Mouse (Mus musculus) c-Kit-positive CD71-negative TER-119-negative erythroid progenitor cells, embryonic 14.5 days (primary cell): ENCODE results near the gene Igsf10.
"Not testable (repeated sequence)": the region's sequence is repeated elsewhere in the genome, so short reads cannot be mapped to it uniquely, and the experiment has no call there.

Source experiments
- DNase-seq: peaks from one replicate; pipeline ENCODE4 v3.0.0-alpha.2; 2013; ENCODE audit warnings: low read depth

Gene Igsf10

DNA sequence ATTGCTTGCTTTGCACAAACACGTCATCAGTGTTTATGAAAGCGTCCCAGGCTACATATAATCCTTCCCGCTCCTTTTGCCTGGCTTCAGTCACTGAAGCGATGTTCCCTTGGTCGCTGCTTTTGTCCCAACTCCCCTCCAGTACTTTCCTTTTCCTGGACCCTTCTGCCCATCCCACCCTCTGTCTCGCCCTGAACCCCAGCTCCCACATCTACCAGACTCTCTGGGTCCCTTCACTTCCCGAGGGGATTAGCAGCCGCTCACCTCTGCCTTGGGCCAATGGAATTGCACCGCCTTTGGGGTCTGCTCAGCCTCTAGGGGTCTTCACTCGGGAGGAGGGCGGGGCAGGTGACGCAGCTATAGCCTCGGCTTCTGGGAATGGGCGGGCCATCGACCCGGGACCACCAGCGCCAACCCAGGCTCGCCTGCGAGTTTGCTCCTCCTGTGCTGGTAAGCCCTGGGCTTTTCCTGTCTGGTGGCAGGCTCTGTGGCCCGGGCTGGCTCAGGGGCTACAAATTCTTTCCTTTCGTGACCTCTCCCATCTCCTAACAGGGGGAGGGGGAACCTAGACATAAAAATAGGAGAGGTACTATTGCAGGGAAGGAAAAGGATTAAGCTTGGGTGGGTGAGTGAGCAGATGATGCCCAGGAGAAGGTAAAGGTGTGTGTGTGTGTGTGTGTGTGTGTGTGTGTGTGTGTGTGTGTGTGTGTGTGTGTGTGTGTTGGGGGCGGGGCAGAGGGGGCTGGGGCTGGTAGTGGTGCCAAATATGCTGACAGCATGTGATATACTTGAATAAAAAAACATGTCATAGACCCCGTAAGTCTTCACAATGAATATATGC is at the start of gene Igsf10:
TSS of gene Igsf10 (minus strand) at position 330 of the 841 bp plus-strand sequence.
- no peak for DNase-seq

DNA sequence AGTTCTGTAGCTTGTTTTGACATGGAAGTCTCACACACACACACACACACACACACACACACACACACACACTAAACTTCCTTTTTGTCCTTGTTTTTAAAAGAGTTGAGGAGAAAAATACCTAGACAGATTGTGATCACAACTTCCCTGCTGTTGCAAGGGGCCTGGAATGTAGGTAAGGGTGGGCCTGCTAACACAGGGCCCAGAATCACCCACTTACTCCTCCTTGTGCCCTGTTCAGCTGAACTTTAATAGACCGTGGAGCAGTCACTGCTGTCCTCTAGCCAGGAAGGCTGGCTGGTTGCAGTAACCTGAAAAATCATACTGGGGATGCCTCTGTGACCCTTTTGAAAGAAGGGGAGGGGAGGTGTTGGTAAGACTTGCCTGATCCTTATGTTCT is 41.4 kb upstream of the Igsf10 start:
- DNase-seq, result no peak

DNA sequence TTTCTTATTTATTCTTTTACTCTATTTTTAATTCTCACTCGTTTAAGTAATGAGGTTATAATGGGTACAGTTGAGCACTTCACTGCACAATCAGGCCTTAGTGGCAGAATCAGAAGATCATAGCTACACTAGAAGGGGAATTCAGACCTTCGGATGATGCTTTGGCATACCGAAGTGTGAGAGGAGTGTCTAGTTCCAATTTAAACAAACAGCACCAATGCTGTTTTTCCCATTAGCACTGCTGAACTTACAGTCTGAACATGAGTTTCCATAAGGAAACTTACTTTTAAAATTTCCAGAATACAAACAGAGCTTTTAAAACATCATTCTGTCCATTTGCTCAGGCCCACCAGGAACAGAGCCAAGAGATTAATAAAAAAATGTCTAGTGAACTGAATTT is 40.8 kb upstream of the Igsf10 start:
- DNase-seq, result no peak

DNA sequence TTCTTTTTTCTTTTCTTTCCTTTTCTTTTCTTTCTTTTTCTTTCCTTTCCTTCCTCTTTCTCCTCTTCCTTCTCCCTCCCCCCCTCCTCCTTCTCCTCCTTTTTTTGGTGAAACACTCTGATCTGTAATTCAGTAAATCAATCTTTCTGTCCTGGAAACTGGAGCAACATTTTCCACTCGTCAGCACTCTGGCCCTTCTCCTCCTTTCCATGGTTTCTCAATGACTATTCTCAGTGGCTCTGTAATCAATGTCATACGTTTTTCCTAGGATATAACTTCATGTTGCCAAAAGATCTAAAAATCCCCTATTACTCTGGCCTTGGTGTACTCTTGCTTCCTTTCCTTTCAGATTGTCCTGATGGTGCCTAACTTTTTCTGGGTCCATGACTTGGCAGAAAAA is 40.1 kb upstream of the Igsf10 start:
- no peak for DNase-seq

DNA sequence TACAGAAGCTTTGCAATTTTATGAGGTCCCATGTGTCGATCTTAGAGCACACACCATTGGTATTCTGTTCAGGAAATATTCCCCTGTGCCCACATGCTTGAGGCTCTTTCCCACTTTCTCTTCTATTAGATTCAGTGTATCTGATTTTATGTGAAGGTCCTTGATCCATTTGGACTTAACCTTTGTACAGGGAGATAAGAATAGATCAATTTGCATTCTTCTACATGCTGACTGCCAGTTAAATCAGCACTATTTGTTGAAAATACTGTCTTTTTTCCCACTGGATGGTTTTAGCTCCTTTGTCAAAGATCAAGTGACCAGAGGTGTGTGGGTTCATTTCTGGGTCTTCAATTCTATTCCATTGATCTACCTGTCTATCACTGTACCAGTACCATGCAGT is 34.6 kb upstream of the Igsf10 start:
- DNase-seq, result not testable (repeated sequence)

DNA sequence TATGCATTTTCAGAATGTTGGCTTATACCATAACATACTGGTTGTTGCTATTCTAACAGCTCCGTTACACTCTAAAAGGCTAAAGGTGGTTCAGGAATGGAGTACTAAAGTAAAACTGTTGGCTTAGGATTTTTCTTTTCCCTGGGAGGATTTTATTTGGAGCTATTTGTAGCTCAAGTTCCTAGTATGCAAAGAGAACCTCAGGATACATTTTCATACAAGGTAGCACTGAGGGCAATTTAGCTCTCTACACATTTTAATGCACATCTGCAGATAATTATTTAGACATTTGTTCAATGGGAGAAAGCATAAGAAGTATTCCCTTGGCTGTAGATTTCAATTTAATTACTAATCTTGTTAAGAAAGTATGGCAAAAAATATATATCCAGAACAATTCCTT is 17.7 kb upstream of the Igsf10 start:
- no peak for DNase-seq

DNA sequence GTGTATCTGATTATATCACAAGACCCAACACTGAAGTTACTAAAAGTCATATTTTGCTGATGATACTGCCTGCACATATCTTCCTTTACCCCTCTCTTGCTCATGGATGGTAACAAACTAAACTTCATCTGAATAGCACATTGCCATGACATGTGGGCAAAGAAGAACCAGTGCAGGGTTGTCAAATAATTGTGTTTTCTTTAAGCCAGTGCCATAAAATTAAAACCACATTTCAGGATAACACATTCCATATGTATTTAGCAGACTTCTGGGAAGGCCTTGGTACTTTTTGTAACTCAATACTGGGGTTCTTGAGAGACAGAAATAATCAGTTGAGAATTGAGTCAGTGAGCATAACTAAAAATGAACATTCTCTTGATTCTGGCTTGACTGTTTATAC is 15.9 kb upstream of the Igsf10 start:
- DNase-seq, result no peak

DNA sequence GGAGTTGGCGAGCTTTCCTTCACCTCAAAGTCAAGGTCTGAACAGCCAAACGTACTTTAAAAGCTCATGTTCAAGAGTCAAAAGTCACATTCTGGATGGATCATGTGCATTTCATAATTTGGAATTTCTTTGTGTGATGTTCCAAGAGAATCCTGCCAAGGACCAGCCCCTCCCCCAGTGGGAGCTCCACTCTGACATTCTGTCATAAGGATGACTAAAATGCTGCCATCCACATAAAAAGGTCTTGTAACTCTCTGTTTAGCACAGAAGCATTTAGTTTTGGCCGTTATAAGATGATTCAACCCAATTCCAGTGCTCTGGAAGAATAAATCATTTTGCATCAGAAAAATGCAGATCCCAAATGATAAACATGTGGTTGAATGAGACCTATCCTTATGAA is 10.0 kb upstream of the Igsf10 start:
- no peak for DNase-seq

DNA sequence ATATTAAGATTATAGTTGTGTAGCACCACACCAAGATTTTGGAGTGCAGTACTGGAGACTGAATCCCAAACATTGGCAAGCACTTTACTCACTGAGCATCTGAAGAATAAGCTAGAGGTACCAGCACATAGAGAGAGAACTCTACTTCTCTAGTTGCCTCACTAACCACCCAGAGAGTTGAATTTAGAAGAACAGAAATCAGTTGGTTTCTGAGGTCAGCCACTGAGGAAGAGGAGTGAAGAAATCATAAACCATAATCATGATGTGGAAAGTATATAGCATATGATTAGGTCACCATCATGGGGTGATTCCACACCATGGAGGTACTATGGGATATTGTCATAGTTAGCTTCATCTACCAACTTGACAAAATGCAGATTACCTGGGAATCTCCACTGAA is 7.6 kb upstream of the Igsf10 start:
- DNase-seq, result no peak

DNA sequence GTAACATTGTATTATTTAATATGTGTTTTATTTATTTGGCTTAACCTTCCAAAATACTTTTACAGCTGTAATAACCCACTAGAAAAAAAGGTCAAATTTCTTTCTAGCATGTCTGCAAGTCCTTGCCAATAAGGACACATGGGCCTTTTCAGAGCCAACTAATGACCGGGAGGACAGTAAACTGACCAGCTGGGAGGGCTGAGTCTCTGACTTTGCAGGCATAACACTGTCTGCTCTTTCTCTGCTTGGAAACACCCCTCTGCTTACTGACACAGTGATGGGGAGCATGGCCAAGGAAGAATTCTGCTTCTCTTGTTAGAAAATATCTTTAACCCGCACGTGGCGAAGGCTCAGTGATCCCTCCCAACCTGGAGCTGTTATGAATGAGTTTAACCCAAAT is 1.2 kb downstream of the Igsf10 start:
- DNase-seq, result no peak

DNA sequence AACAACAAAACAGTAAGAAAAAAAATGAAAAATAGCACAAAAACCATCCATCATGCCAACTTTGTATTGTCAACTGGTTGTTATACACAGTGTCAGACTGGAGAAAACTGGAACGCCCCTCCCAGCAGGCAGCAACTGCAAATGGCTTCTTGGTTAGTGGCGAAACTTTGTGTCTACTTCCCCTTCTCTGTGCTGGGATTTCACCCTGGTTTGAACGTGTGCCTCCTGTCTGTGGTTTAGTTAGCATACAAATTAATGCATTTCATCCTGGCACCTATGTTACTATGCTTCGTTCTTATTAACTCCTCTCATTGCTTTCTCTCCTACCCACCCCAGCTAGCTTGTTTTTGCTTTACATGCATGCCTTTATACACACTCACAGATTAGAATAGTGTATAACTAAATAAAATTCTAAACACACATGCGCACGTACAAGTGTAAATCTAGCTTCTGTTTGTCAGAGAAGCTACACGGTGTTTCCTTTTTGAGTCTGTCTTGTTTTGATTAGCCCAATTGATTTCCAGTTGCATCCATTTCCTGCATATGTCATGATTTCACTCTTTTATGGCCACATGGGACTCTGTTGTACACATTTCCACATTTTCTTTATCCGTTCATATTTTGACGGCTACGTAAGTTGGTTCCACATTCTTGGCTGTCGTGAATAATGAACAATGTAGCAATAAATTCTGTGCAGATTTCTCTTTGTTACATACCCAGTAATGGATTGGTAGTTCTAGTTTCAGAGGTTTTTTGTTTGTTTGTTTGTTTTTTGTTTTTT is 2.4 kb downstream of the Igsf10 start:
- no peak for DNase-seq

DNA sequence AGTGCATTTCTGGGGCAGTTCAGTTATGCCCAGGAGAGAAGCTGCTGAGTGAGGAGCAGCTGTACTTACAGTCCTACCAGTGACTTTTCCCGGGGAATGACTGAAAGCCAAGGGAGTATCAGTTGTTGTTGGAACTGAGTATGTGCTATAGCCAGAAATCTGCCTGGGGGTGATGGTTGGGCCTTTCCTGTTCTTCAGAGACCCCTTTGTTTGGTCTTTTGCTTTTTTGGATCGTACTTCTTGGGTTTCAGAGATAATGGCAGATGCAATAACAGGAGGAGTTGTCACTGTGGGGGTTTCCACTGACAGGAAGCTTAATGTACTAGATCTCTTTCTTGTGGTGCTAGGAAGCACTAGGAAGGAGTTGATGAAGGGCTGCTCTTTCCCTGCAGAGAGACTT is 15.7 kb downstream of the Igsf10 start:
- DNase-seq, result no peak

DNA sequence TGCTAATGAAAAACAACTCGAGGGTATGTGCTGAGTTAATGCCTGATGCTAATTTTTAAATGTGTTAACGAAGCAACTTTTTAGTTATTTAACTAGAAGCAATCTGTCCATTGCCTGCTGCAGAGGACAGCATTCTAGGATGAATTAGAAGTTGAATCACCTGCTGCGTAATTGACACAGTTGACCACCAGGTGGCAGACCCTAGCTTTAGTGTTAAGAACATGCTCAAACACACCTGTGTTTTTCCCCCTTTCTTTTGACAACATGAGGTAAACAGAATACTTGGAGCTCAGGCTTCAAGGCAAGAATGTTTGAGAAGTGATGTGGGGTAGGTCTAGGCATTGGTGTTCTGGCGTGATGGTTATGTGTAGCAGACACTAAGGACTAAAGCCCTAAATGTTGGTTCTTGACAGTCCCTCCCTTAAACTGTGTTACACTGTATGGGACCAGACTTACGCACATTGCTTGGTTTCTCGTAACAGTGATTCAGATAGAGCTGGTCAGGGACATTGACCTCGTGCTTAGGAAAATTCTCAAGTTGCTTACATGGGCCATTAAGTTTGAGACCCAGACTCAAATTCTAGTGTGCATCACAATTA is 22.8 kb downstream of the Igsf10 start:
- DNase-seq, result peak; percentile 26

DNA sequence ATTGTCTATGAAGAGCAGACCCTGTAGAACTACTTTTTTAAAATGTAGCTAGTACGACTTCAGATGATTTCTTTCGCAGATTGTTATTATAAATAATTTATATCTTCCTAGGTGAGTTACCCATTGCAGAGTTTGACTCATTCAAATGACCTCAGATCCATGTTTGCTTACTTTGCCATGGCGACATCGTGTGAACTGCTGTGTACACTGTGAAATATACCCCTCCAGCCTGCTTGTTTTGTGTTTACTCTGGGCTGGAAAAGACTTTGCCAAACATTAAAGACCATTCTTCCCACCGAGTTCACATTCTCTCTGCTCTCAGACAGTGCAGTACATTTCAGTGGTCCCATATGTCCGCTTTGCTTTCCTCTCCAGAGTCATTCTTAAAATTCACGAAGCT is 28.1 kb downstream of the Igsf10 start:
- no peak for DNase-seq

DNA sequence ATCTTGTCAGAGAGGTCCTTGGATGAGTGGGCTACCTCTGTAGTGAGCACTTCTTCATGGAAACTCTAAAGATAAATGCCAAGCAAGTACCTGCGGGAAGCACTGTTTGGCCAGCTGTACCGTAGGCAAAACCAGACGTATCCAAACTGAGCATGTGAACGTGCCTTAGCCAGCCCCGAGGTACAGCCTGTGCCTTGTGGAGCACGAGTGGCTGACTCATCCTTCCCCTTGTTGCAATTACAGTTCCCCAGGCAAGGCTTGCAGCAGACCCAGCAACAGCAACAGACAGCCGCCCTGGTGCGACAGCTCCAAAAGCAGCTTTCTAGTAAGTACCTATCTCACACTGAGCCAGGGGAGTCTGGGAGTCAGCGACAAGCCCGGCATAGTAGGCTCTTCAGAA is 31.6 kb downstream of the Igsf10 start:
- DNase-seq, result peak; percentile 13

DNA sequence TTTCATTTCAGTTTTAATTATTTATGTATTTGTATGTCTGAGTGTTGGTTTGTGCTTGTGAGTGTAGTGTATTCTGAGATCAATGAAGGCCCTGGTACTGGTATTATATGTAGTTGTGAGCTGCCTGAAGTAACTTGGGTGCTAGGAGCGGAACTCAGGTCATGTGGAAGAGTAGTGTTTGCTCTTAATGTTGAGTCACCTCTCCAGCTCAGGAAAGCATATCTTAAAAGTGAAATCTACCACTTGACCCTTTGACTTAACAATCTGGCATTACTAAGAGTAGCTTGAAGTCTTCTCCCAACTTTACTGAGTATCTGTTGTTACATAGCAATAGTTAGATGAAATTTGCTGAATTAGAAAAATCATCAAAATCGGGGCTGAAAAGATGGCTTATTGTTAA is 38.7 kb downstream of the Igsf10 start:
- no peak for DNase-seq

DNA sequence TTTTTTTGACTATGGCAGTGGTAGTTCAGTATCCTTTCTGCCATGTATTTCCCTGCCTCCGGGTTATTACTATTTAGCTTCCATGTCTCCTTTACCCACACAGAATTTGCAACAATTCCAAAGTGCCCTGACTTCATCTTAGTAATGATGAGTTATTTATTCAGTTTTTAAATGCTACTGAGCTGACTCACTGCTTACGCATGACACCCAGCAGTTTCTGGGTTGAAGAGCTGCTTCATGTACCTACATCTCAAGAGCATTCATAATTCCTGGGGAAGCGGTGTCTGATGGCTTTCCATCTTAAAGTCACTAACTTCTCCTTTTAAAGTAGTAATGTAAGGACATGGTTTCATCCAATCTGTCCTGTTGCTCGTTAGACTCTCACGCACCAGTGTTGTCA is 39.2 kb downstream of the Igsf10 start:
- no peak for DNase-seq

DNA sequence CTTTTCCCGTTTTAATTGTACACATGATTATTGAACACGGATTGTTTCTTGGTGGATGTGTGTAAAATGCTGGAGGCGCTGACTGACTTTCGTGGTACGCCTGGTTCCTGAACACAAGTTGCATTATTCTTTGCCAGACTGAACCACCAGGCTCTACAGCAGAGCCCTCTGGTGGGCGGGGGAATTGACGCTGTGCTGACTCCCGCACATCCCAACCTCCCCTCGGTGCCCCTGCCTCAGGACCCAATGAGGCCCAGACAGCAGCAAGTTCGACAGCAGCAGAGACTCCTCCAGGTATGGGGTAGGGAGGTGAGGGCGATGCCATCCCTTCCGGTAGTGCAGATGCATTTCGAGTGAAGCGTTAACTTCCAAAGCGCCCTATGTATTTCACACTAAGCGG is 46.5 kb downstream of the Igsf10 start:
- DNase-seq, result no peak

DNA sequence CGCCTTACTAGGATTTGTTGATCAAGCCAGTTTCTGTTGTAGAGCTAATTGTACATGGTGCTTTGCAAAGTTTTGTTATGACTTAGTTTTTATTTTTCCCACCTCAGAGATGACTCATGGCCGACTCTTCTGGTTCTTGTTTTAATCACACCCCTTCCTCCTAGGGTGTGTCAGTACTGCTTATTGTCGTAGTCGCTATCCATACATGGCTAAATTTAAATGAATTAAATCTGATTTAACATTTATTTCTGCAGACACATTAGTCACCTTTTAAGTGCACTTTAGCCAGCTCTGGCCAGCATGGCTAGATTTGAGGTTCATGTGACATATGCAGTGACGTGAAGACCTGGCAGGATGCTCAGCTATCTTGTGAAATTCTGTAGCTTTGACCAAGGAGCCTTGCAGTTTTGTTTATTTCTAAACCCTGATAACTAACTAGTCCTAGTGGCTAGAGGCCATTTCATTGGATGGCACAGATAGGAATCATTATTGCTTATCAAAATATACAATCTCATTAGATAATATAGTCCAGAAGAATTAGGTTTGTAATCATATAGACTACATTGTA is 47.5 kb downstream of the Igsf10 start:
- DNase-seq, result no peak

DNA sequence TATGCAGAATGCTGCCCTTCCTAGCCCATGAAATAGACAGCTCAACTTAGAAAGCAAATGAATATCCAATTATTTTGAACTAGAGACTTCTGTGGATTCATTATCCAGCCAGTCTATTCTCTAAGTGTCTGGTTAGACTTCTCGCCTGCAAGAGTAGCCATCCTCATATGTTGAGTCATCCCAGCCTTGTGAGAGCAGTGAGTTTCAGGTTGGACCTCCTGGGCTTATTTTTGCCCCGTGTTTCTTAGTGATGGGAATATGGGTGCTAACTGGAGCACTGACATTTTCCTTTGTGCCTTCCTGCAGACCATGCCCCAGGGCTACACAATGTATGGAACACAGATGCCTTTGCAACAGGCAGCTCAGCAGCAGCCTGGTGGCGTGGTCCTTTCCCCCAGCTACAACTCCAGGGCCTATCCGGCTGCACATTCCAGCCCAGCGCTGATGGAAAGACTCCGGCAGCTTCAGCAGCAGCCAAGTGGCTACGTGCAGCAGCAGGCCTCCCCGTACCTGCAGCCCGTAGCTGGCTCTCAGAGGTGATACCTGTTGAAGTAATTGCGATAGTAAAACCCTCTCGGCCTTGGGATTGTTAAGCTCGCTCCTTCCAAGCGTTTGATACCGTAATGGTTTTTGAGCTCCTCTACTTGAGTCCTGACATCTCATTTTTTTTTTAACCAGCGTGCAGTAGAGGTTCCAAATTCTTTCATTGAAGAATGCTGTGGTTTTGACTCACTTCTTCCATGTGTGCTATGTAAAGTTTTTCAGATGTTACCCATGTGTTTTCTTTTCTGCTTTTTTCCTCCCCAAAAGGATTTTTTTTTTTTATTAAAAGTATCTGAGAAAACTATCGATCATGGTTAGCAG is 48.3 kb downstream of the Igsf10 start:
- no peak for DNase-seq

DNA sequence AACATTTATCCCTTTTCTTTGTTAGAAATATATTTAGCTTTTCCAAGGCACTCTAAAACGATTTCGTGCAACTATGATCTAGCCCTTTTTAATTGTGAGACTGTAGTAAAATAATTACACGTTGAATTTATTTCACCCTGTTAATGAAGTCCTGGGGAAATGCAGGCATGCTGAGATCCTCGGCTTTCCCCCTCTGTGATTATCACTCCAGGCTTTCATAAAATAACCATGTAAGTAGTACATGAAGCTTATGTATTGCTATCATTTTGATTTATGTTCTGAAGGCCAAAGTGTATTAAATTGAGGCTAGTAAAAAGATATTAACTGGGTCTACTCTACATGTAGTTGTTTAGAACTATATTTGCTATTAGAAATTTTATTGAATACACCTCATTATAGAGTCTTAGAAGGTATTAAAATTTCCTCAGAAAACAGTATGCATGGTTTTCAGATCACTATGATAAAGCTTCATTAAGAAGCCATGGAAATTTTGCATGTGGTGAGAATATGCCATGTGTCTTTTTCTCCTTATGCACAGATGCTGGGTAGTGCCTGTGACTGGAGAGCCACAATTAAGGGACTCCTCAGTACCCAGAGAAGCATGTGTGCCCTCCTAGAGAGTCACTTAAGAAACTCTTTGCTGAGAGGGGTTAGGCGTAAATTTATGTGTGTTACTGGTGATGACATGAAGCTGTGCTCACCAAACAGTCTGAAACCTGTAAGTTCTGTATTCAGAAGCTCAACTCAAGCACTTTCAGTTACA is 50.6 kb downstream of the Igsf10 start:
- no peak for DNase-seq
